Mouse (Mus musculus): Measurements from ENCODE around the gene Frg2f1. TPM values are rescaled to one million over a fixed set of nuclear protein-coding genes. Genes with fewer than 3 reads are reported as not detected.
A peak's percentile ranks its signal among the peaks of the same experiment; 100 is the strongest.
"Not testable (repeated sequence)": the region's sequence is repeated elsewhere in the genome, so short reads cannot be mapped to it uniquely, and the experiment has no call there.

Frg2f1 gene
- polyA plus RNA-seq, 1 experiment from 2014 or later, result 0.58 TPM

DNA sequence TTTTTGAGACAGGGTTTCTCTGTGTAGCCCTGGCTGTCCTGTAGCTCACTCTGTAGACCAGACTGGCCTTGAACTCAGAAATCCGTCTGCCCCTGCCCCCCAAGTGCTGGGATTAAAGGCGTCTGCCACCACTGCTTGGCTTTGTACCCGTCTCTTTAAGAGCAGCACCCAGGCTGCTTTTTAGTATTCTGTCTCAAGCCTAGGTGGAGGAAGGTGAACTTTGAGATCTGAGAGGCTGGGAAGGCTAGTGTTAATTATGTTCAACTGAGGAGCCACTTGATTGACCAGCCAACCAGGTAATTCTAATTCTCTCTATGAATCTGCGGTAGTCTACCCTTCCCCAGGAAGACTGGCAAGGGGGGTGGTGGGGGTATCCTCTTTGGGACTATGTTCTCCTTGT is 1.9 kb downstream of the Frg2f1 start:
- no peak overlapping the region for H3K4me2 ChIP-seq
- H3K9ac ChIP-seq, result no peak overlapping the region
- no peak overlapping the region for H3K27ac ChIP-seq
- no peaks in the 10 kb centered on the region for H3K9me3 ChIP-seq (replicated peaks)
- no peaks in the 10 kb centered on the region for H3K36me3 ChIP-seq
- DNase-seq (no peak), ATAC-seq (ENCODE audit: low read depth) (no peak)
- no peak overlapping the region for H3K4me3 ChIP-seq (replicated peaks)
- H3K27me3 ChIP-seq, result no peaks in the 10 kb centered on the region
- peaks cover 33% of the 10 kb centered on the region for H3K4me1 ChIP-seq (replicated peaks)
- WGBS (ENCODE audit: insufficient replicate concordance), result 77% methylated on average over 4 of the region's 4 CpGs

DNA sequence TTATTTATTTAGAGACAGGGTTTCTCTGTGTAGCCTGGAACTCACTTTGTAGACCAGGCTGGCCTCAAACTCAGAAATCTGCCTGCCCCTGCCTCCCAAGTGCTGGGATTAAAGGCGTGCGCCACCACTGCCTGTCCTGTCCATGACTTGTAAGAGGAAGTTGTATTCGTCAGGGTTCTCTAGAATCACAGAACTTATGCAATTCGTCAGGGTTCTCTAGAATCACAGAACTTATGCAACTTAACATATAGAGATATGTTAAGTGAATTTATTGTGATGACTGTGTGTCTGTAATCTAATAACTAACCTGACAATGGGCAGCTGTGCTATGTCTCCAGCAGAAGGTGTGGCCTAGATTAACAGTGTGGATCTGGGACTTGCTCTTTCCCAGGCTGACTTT is 2.7 kb downstream of the Frg2f1 start, which contains the start of gene Foxj3:
Gene Foxj3, plus strand, starts transcription at position 390 of the 400 bp plus-strand sequence.
- H3K27me3 ChIP-seq; H3K36me3 ChIP-seq; H3K27ac ChIP-seq; ATAC-seq (ENCODE audit: low read depth); H3K4me3 ChIP-seq (replicated peaks); H3K4me2 ChIP-seq; DNase-seq; H3K9ac ChIP-seq; H3K9me3 ChIP-seq (replicated peaks): not testable (repeated sequence)
- H3K4me1 ChIP-seq (replicated peaks), result peaks cover 31% of the 10 kb centered on the region
- 55% methylated on average over 4 of the region's 4 CpGs for WGBS (ENCODE audit: insufficient replicate concordance)

GRCm38 (mm10) chr4:119535103-119535502 is 4.2 kb downstream of the Frg2f1 start:
- no peak overlapping the region for H3K4me2 ChIP-seq
- no peak for DNase-seq
- WGBS (ENCODE audit: insufficient replicate concordance), result 60% methylated on average over 4 of the region's 4 CpGs
- no peak overlapping the region for H3K4me3 ChIP-seq (replicated peaks)
- no peak overlapping the region for H3K9ac ChIP-seq
- no peaks in the 10 kb centered on the region for H3K27me3 ChIP-seq
- no peak for ATAC-seq (ENCODE audit: low read depth)
- H3K27ac ChIP-seq, result no peak overlapping the region
- H3K9me3 ChIP-seq (replicated peaks), result no peaks in the 10 kb centered on the region
- no peaks in the 10 kb centered on the region for H3K36me3 ChIP-seq
- H3K4me1 ChIP-seq (replicated peaks), result peaks cover 16% of the 10 kb centered on the region

GRCm38 (mm10) chr4:119531813-119532212 is 7.5 kb downstream of the Frg2f1 start:
- WGBS (ENCODE audit: insufficient replicate concordance), result 59% methylated on average over 2 of the region's 2 CpGs
- ATAC-seq (ENCODE audit: low read depth) (no peak), DNase-seq (no peak)

GRCm38 (mm10) chr4:119526329-119526845 is 12.9 kb downstream of the Frg2f1 start:
- Histone ChIP-seq H3K4me1 (replicated peaks) (no peaks in the 10 kb centered on the region), H3K9ac (no peak overlapping the region), H3K4me2 (no peak overlapping the region), H3K9me3 (replicated peaks) (no peaks in the 10 kb centered on the region), H3K27ac (no peak overlapping the region), H3K27me3 (no peaks in the 10 kb centered on the region), H3K36me3 (no peaks in the 10 kb centered on the region), H3K4me3 (replicated peaks) (no peak overlapping the region)
- DNase-seq (no peak), ATAC-seq (ENCODE audit: low read depth) (no peak)

More at GRCm38 (mm10) chr4:119531813-119532212, 7.5 kb downstream of the Frg2f1 start:
- H3K27me3 ChIP-seq, result no peaks in the 10 kb centered on the region
- no peaks in the 10 kb centered on the region for H3K9me3 ChIP-seq (replicated peaks)
- H3K9ac ChIP-seq, result no peak overlapping the region
- H3K4me2 ChIP-seq, result no peak overlapping the region
- H3K4me1 ChIP-seq (replicated peaks), result no peaks in the 10 kb centered on the region
- no peak overlapping the region for H3K4me3 ChIP-seq (replicated peaks)
- no peak overlapping the region for H3K27ac ChIP-seq
- H3K36me3 ChIP-seq, result no peaks in the 10 kb centered on the region

- Histone ChIP-seq H3K36me3 (no peaks in the 10 kb centered on the region), H3K9me3 (replicated peaks) (no peaks in the 10 kb centered on the region), H3K4me1 (replicated peaks) (no peaks in the 10 kb centered on the region), H3K4me3 (replicated peaks) (no peak overlapping the region), H3K9ac (no peak overlapping the region), H3K27ac (no peak overlapping the region), H3K4me2 (no peak overlapping the region), H3K27me3 (no peaks in the 10 kb centered on the region)
- no peak for DNase-seq
- WGBS (ENCODE audit: insufficient replicate concordance), result 76% methylated on average over 2 of the region's 2 CpGs
- ATAC-seq (ENCODE audit: low read depth), result no peak
Measured at GRCm38 (mm10) chr4:119524466-119524865, 14.9 kb downstream of the Frg2f1 start.

DNA sequence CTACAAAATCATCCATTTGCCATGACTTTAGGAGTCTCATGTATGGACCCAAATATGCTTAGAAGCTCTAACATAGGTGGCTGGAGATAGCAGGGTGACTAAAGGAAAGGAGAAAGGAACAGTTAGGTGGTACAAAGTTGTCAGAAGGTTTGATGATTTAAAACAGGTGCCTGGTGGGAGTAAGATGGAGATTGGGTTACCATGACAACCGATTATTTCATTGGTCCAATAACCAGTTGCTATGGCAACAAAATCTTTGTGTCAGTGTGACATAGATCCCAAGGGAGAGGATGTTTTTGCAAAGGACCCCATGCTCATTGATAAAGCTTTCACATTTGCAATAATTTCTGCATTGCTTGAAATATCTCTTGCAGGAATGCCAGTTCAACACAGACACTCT is 15.3 kb downstream of the Frg2f1 start:
- Histone ChIP-seq H3K9me3 (replicated peaks) (no peaks in the 10 kb centered on the region), H3K36me3 (no peaks in the 10 kb centered on the region), H3K4me2 (no peak overlapping the region), H3K9ac (no peak overlapping the region), H3K4me3 (replicated peaks) (no peak overlapping the region), H3K4me1 (replicated peaks) (no peaks in the 10 kb centered on the region), H3K27me3 (no peaks in the 10 kb centered on the region), H3K27ac (no peak overlapping the region)
- ATAC-seq (ENCODE audit: low read depth) (no peak), DNase-seq (no peak)
- WGBS (ENCODE audit: insufficient replicate concordance), result 69% methylated on average over 1 of the region's 1 CpGs

- ATAC-seq (ENCODE audit: low read depth), result no peak
- DNase-seq, result no peak
- H3K4me2 ChIP-seq, result no peak overlapping the region
- H3K36me3 ChIP-seq, result no peaks in the 10 kb centered on the region
- H3K4me1 ChIP-seq (replicated peaks), result no peaks in the 10 kb centered on the region
- H3K27me3 ChIP-seq, result no peaks in the 10 kb centered on the region
- no peak overlapping the region for H3K27ac ChIP-seq
- H3K9ac ChIP-seq, result no peak overlapping the region
- WGBS (ENCODE audit: insufficient replicate concordance), result 49% methylated on average over 4 of the region's 4 CpGs
- H3K9me3 ChIP-seq (replicated peaks), result no peaks in the 10 kb centered on the region
- H3K4me3 ChIP-seq (replicated peaks), result no peak overlapping the region
Measured at GRCm38 (mm10) chr4:119523575-119523974, 15.8 kb downstream of the Frg2f1 start.

- Histone ChIP-seq H3K9ac (no peak overlapping the region), H3K27me3 (no peaks in the 10 kb centered on the region), H3K4me3 (replicated peaks) (no peak overlapping the region), H3K4me2 (no peak overlapping the region), H3K27ac (no peak overlapping the region), H3K36me3 (no peaks in the 10 kb centered on the region), H3K9me3 (replicated peaks) (no peaks in the 10 kb centered on the region), H3K4me1 (replicated peaks) (no peaks in the 10 kb centered on the region)
- 38% methylated on average over 3 of the region's 3 CpGs for WGBS (ENCODE audit: insufficient replicate concordance)
- DNase-seq (no peak), ATAC-seq (ENCODE audit: low read depth) (no peak)
Measured at GRCm38 (mm10) chr4:119512731-119513141, 26.6 kb downstream of the Frg2f1 start.

GRCm38 (mm10) chr4:119511591-119511990 is 27.7 kb downstream of the Frg2f1 start:
- Histone ChIP-seq H3K4me2 (no peak overlapping the region), H3K9ac (no peak overlapping the region), H3K27ac (no peak overlapping the region), H3K4me1 (replicated peaks) (no peaks in the 10 kb centered on the region), H3K36me3 (no peaks in the 10 kb centered on the region), H3K4me3 (replicated peaks) (no peak overlapping the region), H3K27me3 (no peaks in the 10 kb centered on the region), H3K9me3 (replicated peaks) (no peaks in the 10 kb centered on the region)
- DNase-seq (no peak), ATAC-seq (ENCODE audit: low read depth) (no peak)
- WGBS (ENCODE audit: insufficient replicate concordance), result 54% methylated on average over 2 of the region's 2 CpGs

DNA sequence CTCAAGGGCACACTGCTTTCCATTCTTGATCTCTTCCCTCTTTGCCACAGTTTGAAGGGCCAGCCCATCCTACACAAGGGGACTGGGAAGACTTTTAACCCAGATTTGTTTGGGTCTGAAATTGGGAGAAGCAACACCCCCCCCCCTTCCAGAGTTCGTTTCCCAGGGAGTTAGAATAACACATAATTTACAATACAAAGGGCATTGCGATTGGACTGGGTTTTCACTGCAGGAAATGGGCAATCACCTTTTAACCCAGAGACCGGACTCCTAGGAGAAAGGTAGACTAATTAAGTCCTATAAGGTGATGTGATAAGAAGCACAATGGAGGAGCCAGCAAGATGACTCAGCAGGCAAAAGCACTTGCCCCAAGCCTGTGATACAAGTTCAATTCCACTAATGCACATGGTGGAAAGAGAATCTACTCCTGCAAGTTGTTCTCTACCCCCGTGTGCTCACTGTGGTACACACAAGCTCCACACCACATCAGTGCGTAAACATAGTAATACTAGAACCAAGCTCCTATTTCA is 40.9 kb downstream of the Frg2f1 start:
- no peaks in the 10 kb centered on the region for H3K4me1 ChIP-seq (replicated peaks)
- H3K9me3 ChIP-seq (replicated peaks), result no peaks in the 10 kb centered on the region
- no peaks in the 10 kb centered on the region for H3K36me3 ChIP-seq
- no peak overlapping the region for H3K4me3 ChIP-seq (replicated peaks)
- H3K27ac ChIP-seq, result no peak overlapping the region
- H3K9ac ChIP-seq, result no peak overlapping the region
- DNase-seq, result no peak
- no peak overlapping the region for H3K4me2 ChIP-seq
- no peak for ATAC-seq (ENCODE audit: low read depth)
- whole genome bisulfite sequencing (ENCODE audit: insufficient replicate concordance), result 53% methylated on average over 5 of the region's 5 CpGs
- H3K27me3 ChIP-seq, result peaks cover 28% of the 10 kb centered on the region

GRCm38 (mm10) chr4:119492933-119493327 is 46.4 kb downstream of the Frg2f1 start:
- WGBS (ENCODE audit: insufficient replicate concordance), result 30% methylated on average over 10 of the region's 10 CpGs
- Histone ChIP-seq H3K27ac (no peak overlapping the region), H3K4me1 (replicated peaks) (peaks cover 11% of the 10 kb centered on the region), H3K9ac (no peak overlapping the region), H3K4me2 (peak overlapping the region; percentile 67), H3K4me3 (replicated peaks) (peak overlapping the region; percentile 52), H3K9me3 (replicated peaks) (no peaks in the 10 kb centered on the region), H3K36me3 (no peaks in the 10 kb centered on the region), H3K27me3 (peaks cover 55% of the 10 kb centered on the region)
- ATAC-seq (ENCODE audit: low read depth), result no peak
- no peak for DNase-seq

All from liver, embryonic 13.5 days (tissue).